Mouse (Mus musculus): Measurements from ENCODE around the gene Phlpp1. TPM values are rescaled to one million over a fixed set of nuclear protein-coding genes. Genes with fewer than 3 reads are reported as not detected.

The Phlpp1 gene
- polyA plus RNA-seq, 1 experiment from 2014 or later, result 3.8 TPM

- no peak overlapping the region for H3K9ac ChIP-seq (replicated peaks; ENCODE audit: low read depth, low read length)
- no peak overlapping the region for H3K4me3 ChIP-seq (ENCODE audit: low read depth, low read length)
- no peaks in the 10 kb centered on the region for H3K27me3 ChIP-seq (ENCODE audit: control insufficient read depth, insufficient read depth, low read length)
- no peak for ATAC-seq (ENCODE audit: insufficient number of reproducible peaks, insufficient read depth, low FRiP score, low read depth)
- no peaks in the 10 kb centered on the region for H3K9me3 ChIP-seq (ENCODE audit: control insufficient read depth, low read depth, low read length)
- H3K4me1 ChIP-seq (ENCODE audit: control insufficient read depth, insufficient read depth, low read length), result no peaks in the 10 kb centered on the region
- H3K36me3 ChIP-seq (ENCODE audit: control insufficient read depth, insufficient read depth, low read length), result no peaks in the 10 kb centered on the region; the same call in 1 of the 2 replicates
- no peak overlapping the region for H3K4me2 ChIP-seq (replicated peaks; ENCODE audit: low read depth, low read length)
- no peak overlapping the region for H3K27ac ChIP-seq (ENCODE audit: low read length)
These were observed 187.9 kb downstream of the Phlpp1 start for GRCm38 (mm10) chr1:106359474-106359873.

GRCm38 (mm10) chr1:106362841-106363604 is 191.5 kb downstream of the Phlpp1 start:
- Histone ChIP-seq H3K4me2 (replicated peaks; ENCODE audit: low read depth, low read length) (no peak overlapping the region), H3K9ac (replicated peaks; ENCODE audit: low read depth, low read length) (no peak overlapping the region), H3K4me1 (ENCODE audit: control insufficient read depth, insufficient read depth, low read length) (no peaks in the 10 kb centered on the region), H3K27ac (ENCODE audit: low read length) (no peak overlapping the region), H3K9me3 (ENCODE audit: control insufficient read depth, low read depth, low read length) (no peaks in the 10 kb centered on the region), H3K36me3 (ENCODE audit: control insufficient read depth, insufficient read depth, low read length) (no peaks in the 10 kb centered on the region; the same call in 1 of the 2 replicates), H3K4me3 (ENCODE audit: low read depth, low read length) (no peak overlapping the region), H3K27me3 (ENCODE audit: control insufficient read depth, insufficient read depth, low read length) (no peaks in the 10 kb centered on the region)
- WGBS, result 77% methylated on average over 3 of the region's 3 CpGs
- ATAC-seq (ENCODE audit: insufficient number of reproducible peaks, insufficient read depth, low FRiP score, low read depth), result no peak

GRCm38 (mm10) chr1:106369330-106369729 is 197.8 kb downstream of the Phlpp1 start:
- Histone ChIP-seq H3K36me3 (ENCODE audit: control insufficient read depth, insufficient read depth, low read length) (no peaks in the 10 kb centered on the region), H3K4me2 (replicated peaks; ENCODE audit: low read depth, low read length) (no peak overlapping the region), H3K9me3 (ENCODE audit: control insufficient read depth, low read depth, low read length) (no peaks in the 10 kb centered on the region), H3K9ac (replicated peaks; ENCODE audit: low read depth, low read length) (no peak overlapping the region), H3K4me3 (ENCODE audit: low read depth, low read length) (no peak overlapping the region), H3K4me1 (ENCODE audit: control insufficient read depth, insufficient read depth, low read length) (no peaks in the 10 kb centered on the region), H3K27me3 (ENCODE audit: control insufficient read depth, insufficient read depth, low read length) (no peaks in the 10 kb centered on the region), H3K27ac (ENCODE audit: low read length) (no peak overlapping the region)
- ATAC-seq (ENCODE audit: insufficient number of reproducible peaks, insufficient read depth, low FRiP score, low read depth), result no peak
- WGBS, result 79% methylated on average over 3 of the region's 3 CpGs

GRCm38 (mm10) chr1:106372446-106372845 is 200.9 kb downstream of the Phlpp1 start:
- Histone ChIP-seq H3K4me2 (replicated peaks; ENCODE audit: low read depth, low read length) (no peak overlapping the region), H3K9me3 (ENCODE audit: control insufficient read depth, low read depth, low read length) (no peaks in the 10 kb centered on the region), H3K36me3 (ENCODE audit: control insufficient read depth, insufficient read depth, low read length) (no peaks in the 10 kb centered on the region), H3K4me3 (ENCODE audit: low read depth, low read length) (no peak overlapping the region), H3K9ac (replicated peaks; ENCODE audit: low read depth, low read length) (no peak overlapping the region), H3K4me1 (ENCODE audit: control insufficient read depth, insufficient read depth, low read length) (no peaks in the 10 kb centered on the region), H3K27me3 (ENCODE audit: control insufficient read depth, insufficient read depth, low read length) (no peaks in the 10 kb centered on the region), H3K27ac (ENCODE audit: low read length) (no peak overlapping the region)
- no peak for ATAC-seq (ENCODE audit: insufficient number of reproducible peaks, insufficient read depth, low FRiP score, low read depth)
- 48% methylated on average over 2 of the region's 2 CpGs for WGBS

- no peaks in the 10 kb centered on the region for H3K4me1 ChIP-seq (ENCODE audit: control insufficient read depth, insufficient read depth, low read length)
- no peak overlapping the region for H3K27ac ChIP-seq (ENCODE audit: low read length)
- no peaks in the 10 kb centered on the region for H3K27me3 ChIP-seq (ENCODE audit: control insufficient read depth, insufficient read depth, low read length)
- WGBS, result 91% methylated on average over 1 of the region's 1 CpGs
- H3K4me3 ChIP-seq (ENCODE audit: low read depth, low read length), result no peak overlapping the region
- H3K9ac ChIP-seq (replicated peaks; ENCODE audit: low read depth, low read length), result no peak overlapping the region
- no peaks in the 10 kb centered on the region for H3K9me3 ChIP-seq (ENCODE audit: control insufficient read depth, low read depth, low read length)
- H3K36me3 ChIP-seq (ENCODE audit: control insufficient read depth, insufficient read depth, low read length), result no peaks in the 10 kb centered on the region
- no peak overlapping the region for H3K4me2 ChIP-seq (replicated peaks; ENCODE audit: low read depth, low read length)
- ATAC-seq (ENCODE audit: insufficient number of reproducible peaks, insufficient read depth, low FRiP score, low read depth), result no peak
These were observed 202.1 kb downstream of the Phlpp1 start for GRCm38 (mm10) chr1:106373656-106374055.

- no peaks in the 10 kb centered on the region for H3K4me1 ChIP-seq (ENCODE audit: control insufficient read depth, insufficient read depth, low read length)
- H3K36me3 ChIP-seq (ENCODE audit: control insufficient read depth, insufficient read depth, low read length), result no peaks in the 10 kb centered on the region
- H3K27ac ChIP-seq (ENCODE audit: low read length), result no peak overlapping the region
- no peaks in the 10 kb centered on the region for H3K9me3 ChIP-seq (ENCODE audit: control insufficient read depth, low read depth, low read length)
- no peak overlapping the region for H3K4me2 ChIP-seq (replicated peaks; ENCODE audit: low read depth, low read length)
- 92% methylated on average over 2 of the region's 2 CpGs for WGBS
- no peak overlapping the region for H3K9ac ChIP-seq (replicated peaks; ENCODE audit: low read depth, low read length)
- ATAC-seq (ENCODE audit: insufficient number of reproducible peaks, insufficient read depth, low FRiP score, low read depth), result no peak
- H3K4me3 ChIP-seq (ENCODE audit: low read depth, low read length), result no peak overlapping the region
- no peaks in the 10 kb centered on the region for H3K27me3 ChIP-seq (ENCODE audit: control insufficient read depth, insufficient read depth, low read length)
These were observed 202.7 kb downstream of the Phlpp1 start for GRCm38 (mm10) chr1:106374274-106374673.

GRCm38 (mm10) chr1:106374971-106375370 is 203.4 kb downstream of the Phlpp1 start:
- Histone ChIP-seq H3K4me2 (replicated peaks; ENCODE audit: low read depth, low read length) (no peak overlapping the region), H3K27ac (ENCODE audit: low read length) (no peak overlapping the region), H3K27me3 (ENCODE audit: control insufficient read depth, insufficient read depth, low read length) (no peaks in the 10 kb centered on the region), H3K9me3 (ENCODE audit: control insufficient read depth, low read depth, low read length) (no peaks in the 10 kb centered on the region), H3K4me1 (ENCODE audit: control insufficient read depth, insufficient read depth, low read length) (no peaks in the 10 kb centered on the region), H3K36me3 (ENCODE audit: control insufficient read depth, insufficient read depth, low read length) (no peaks in the 10 kb centered on the region), H3K9ac (replicated peaks; ENCODE audit: low read depth, low read length) (no peak overlapping the region), H3K4me3 (ENCODE audit: low read depth, low read length) (no peak overlapping the region)
- ATAC-seq (ENCODE audit: insufficient number of reproducible peaks, insufficient read depth, low FRiP score, low read depth), result no peak
- WGBS, result 83% methylated on average over 4 of the region's 4 CpGs

- H3K9ac ChIP-seq (replicated peaks; ENCODE audit: low read depth, low read length), result no peak overlapping the region
- H3K4me2 ChIP-seq (replicated peaks; ENCODE audit: low read depth, low read length), result no peak overlapping the region
- H3K4me3 ChIP-seq (ENCODE audit: low read depth, low read length), result no peak overlapping the region
- H3K27me3 ChIP-seq (ENCODE audit: control insufficient read depth, insufficient read depth, low read length), result no peaks in the 10 kb centered on the region
- 57% methylated on average over 3 of the region's 3 CpGs for WGBS
- H3K9me3 ChIP-seq (ENCODE audit: control insufficient read depth, low read depth, low read length), result no peaks in the 10 kb centered on the region
- no peaks in the 10 kb centered on the region for H3K4me1 ChIP-seq (ENCODE audit: control insufficient read depth, insufficient read depth, low read length)
- H3K27ac ChIP-seq (ENCODE audit: low read length), result no peak overlapping the region
- no peaks in the 10 kb centered on the region for H3K36me3 ChIP-seq (ENCODE audit: control insufficient read depth, insufficient read depth, low read length)
- no peak for ATAC-seq (ENCODE audit: insufficient number of reproducible peaks, insufficient read depth, low FRiP score, low read depth)
These were observed 204.5 kb downstream of the Phlpp1 start for GRCm38 (mm10) chr1:106376003-106376402.

GRCm38 (mm10) chr1:106380465-106380864 is 208.9 kb downstream of the Phlpp1 start:
- Histone ChIP-seq H3K27me3 (ENCODE audit: control insufficient read depth, insufficient read depth, low read length) (no peaks in the 10 kb centered on the region), H3K9ac (replicated peaks; ENCODE audit: low read depth, low read length) (no peak overlapping the region), H3K27ac (ENCODE audit: low read length) (no peak overlapping the region), H3K36me3 (ENCODE audit: control insufficient read depth, insufficient read depth, low read length) (no peaks in the 10 kb centered on the region), H3K4me1 (ENCODE audit: control insufficient read depth, insufficient read depth, low read length) (no peaks in the 10 kb centered on the region), H3K4me3 (ENCODE audit: low read depth, low read length) (no peak overlapping the region), H3K4me2 (replicated peaks; ENCODE audit: low read depth, low read length) (no peak overlapping the region), H3K9me3 (ENCODE audit: control insufficient read depth, low read depth, low read length) (no peaks in the 10 kb centered on the region)
- ATAC-seq (ENCODE audit: insufficient number of reproducible peaks, insufficient read depth, low FRiP score, low read depth), result no peak
- 36% methylated on average over 1 of the region's 1 CpGs for WGBS

Measured in stomach, embryonic 14.5 days (tissue).